Mouse (Mus musculus) cortical plate, adult 2 months (tissue): ENCODE measurements at regions not wholly inside any gene's neighbourhood (a gene's known extent, or its start where the extent isn't known, plus 50 kb on each side); places are given as distances from the start of the nearest gene placed in this dataset.

Experiments
- CTCF ChIP-seq: fragments of 200-500 bp; IDR thresholded peaks from 2 replicates; pipeline ENCODE4 v1.5.1; 2011; ENCODE audit warnings: mild to moderate bottlenecking, control low read depth, low read length; ENCODE audit not compliant: insufficient read depth; ENCODE audit errors: extremely low read depth
- POLR2A ChIP-seq: fragments of 200-500 bp; IDR thresholded peaks from 2 replicates; pipeline ENCODE4 v1.6.1; 2011; ENCODE audit warnings: mild to moderate bottlenecking, low read length, control low read depth; ENCODE audit not compliant: insufficient read depth; ENCODE audit errors: extremely low read depth

- TF ChIP-seq CTCF: no peak
- TF ChIP-seq POLR2A: no peak
These were observed 694.0 kb downstream of the Trib2 start for GRCm38 (mm10) chr12:15122586-15123212.
